Mouse (Mus musculus): Measurements from ENCODE around the gene Tmem47.

DNA sequence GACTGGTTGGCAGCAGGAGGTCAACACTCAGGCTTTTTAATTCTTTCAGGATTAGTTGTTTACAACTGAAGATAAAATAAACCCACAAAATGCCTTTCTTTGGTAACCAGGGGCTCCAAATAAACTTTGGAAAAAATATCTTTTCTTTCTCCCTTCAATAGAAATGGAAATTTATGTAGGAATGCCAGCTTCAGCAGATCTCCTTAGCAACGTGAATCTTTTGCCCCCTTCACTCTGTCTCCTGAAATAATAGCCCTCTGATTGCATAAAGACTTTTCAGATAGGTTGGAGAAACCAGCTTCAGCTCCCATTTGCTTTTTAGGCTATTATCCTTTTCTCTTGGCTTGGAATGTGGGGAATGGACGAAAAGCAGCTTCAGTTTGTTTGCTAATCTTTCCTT, 2.2 kb downstream of the Tmem47 start:
- TF ChIP-seq CTCF (IDR thresholded peaks at IDR 0.05; ENCODE audit: low read depth, low read length): no peak
- TF ChIP-seq POLR2A (IDR thresholded peaks at IDR 0.05; ENCODE audit: extremely low read depth, insufficient read depth, low read length): no peak

All from liver, adult 2 months (tissue).